In genomic region chr8:105613037-105613436, GRCm38 (mm10) we compare ENCODE assay signal across 8 mouse cellular contexts. TPM values are rescaled to one million over a fixed set of nuclear protein-coding genes. Genes with fewer than 3 reads are reported as not detected.
A peak's percentile ranks its signal among the peaks of the same experiment; 100 is the strongest.
DNase-seq lines count a peak whose midpoint lies in the region; ATAC-seq lines count a peak whose summit lies in the region.

No protein-coding gene starts in this region.

- peak overlapping the region; percentile 23; the same call in 1 of the 2 replicates for H3K9ac ChIP-seq in embryonic facial prominence, embryonic 11.5 days (replicated peaks; ENCODE audit: low read length)
- peak overlapping the region; percentile 0; the same call in 1 of the 2 replicates for H3K9ac ChIP-seq in heart, embryonic 11.5 days (ENCODE audit: low read depth, low read length)
- peak overlapping the region; percentile 17; the same call in 1 of the 2 replicates for H3K9ac ChIP-seq in kidney, embryonic 16.5 days (replicated peaks; ENCODE audit: low read length)

- DNase-seq in layer of hippocampus, adult 11-12 months (ENCODE audit: low spot score) = peak; percentile 30
- DNase-seq in layer of hippocampus, adult 9-10 months (ENCODE audit: low spot score) = no peak
- DNase-seq in embryonic facial prominence, embryonic 11.5 days (ENCODE audit: low spot score) = no peak
- DNase-seq in lung, postnatal 14 days = peak; percentile 71
- peak; percentile 32 to 50 for DNase-seq in thymus, postnatal 36 days
- DNase-seq in left cerebral cortex, postnatal 36 days (ENCODE audit: low spot score in 2 of 2) = no peak

- WGBS in embryonic facial prominence, embryonic 11.5 days = 3% methylated on average over 20 of the region's 20 CpGs
- WGBS in heart, embryonic 11.5 days (ENCODE audit: insufficient replicate concordance) = 2% methylated on average over 20 of the region's 20 CpGs
- WGBS in kidney, embryonic 16.5 days = 3% methylated on average over 20 of the region's 20 CpGs

- no peaks in the 10 kb centered on the region; the same call in none of the 2 replicates for H3K36me3 ChIP-seq in embryonic facial prominence, embryonic 11.5 days (replicated peaks; ENCODE audit: control insufficient read depth, insufficient read depth, low read depth, low read length)
- peaks cover 8% of the 10 kb centered on the region for H3K36me3 ChIP-seq in heart, embryonic 11.5 days (ENCODE audit: control insufficient read depth, insufficient read depth, low read length)
- peaks cover 30% of the 10 kb centered on the region for H3K36me3 ChIP-seq in kidney, embryonic 16.5 days (ENCODE audit: insufficient read depth, low read length)

- no peaks in the 10 kb centered on the region for H3K9me3 ChIP-seq in embryonic facial prominence, embryonic 11.5 days (replicated peaks; ENCODE audit: control insufficient read depth, low read length)
- H3K9me3 ChIP-seq in heart, embryonic 11.5 days (replicated peaks; ENCODE audit: control insufficient read depth, low read length) = no peaks in the 10 kb centered on the region
- no peaks in the 10 kb centered on the region for H3K9me3 ChIP-seq in kidney, embryonic 16.5 days (ENCODE audit: low read length)

- peaks cover 4% of the 10 kb centered on the region for H3K27me3 ChIP-seq in embryonic facial prominence, embryonic 11.5 days (ENCODE audit: control insufficient read depth, insufficient read depth, low read length)
- peaks cover 3% of the 10 kb centered on the region; the same call in 1 of the 2 replicates for H3K27me3 ChIP-seq in heart, embryonic 11.5 days (ENCODE audit: control insufficient read depth, insufficient read depth, low read length)
- H3K27me3 ChIP-seq in kidney, embryonic 16.5 days (ENCODE audit: insufficient read depth, low read length) = no peaks in the 10 kb centered on the region

- intact Hi-C loops in left cerebral cortex, postnatal 36 days (cut with DNase I) = no loop called here

- peaks cover 6% of the 10 kb centered on the region; the same call in 1 of the 2 replicates for H3K4me1 ChIP-seq in embryonic facial prominence, embryonic 11.5 days (ENCODE audit: control insufficient read depth, insufficient read depth, low read length)
- peaks cover 11% of the 10 kb centered on the region for H3K4me1 ChIP-seq in heart, embryonic 11.5 days (ENCODE audit: control insufficient read depth, insufficient read depth, low read length)
- peaks cover 24% of the 10 kb centered on the region for H3K4me1 ChIP-seq in kidney, embryonic 16.5 days (ENCODE audit: insufficient read depth, low read length)

- no peak for ATAC-seq in embryonic facial prominence, embryonic 11.5 days (replicated peaks; ENCODE audit: insufficient number of reproducible peaks, low FRiP score, low TSS enrichment, low read depth)
- ATAC-seq in heart, embryonic 11.5 days (replicated peaks; ENCODE audit: insufficient number of reproducible peaks, low FRiP score, low TSS enrichment) = 0 out of 2 replicates have a peak, but pooled peaks have one; percentile 5
- no peak for ATAC-seq in kidney, embryonic 16.5 days (ENCODE audit: low FRiP score, low TSS enrichment)

- no peak overlapping the region for H3K27ac ChIP-seq in embryonic facial prominence, embryonic 11.5 days (replicated peaks; ENCODE audit: low read depth, low read length)
- no peak overlapping the region for H3K27ac ChIP-seq in heart, embryonic 11.5 days (ENCODE audit: low read depth, low read length)
- H3K27ac ChIP-seq in kidney, embryonic 16.5 days (ENCODE audit: low read length) = no peak overlapping the region

- 0 out of 2 replicates have a peak overlapping the region, but pooled peaks have one; percentile 21 for H3K4me2 ChIP-seq in embryonic facial prominence, embryonic 11.5 days (ENCODE audit: low read depth, low read length)
- peak overlapping the region; percentile 92 for H3K4me2 ChIP-seq in heart, embryonic 11.5 days
- H3K4me2 ChIP-seq in kidney, embryonic 16.5 days (replicated peaks; ENCODE audit: low read depth, low read length) = peak overlapping the region; percentile 88

- H3K4me3 ChIP-seq in embryonic facial prominence, embryonic 11.5 days (ENCODE audit: low read depth, low read length) = no peak overlapping the region
- H3K4me3 ChIP-seq in heart, embryonic 11.5 days (ENCODE audit: low read depth, low read length) = peak overlapping the region; percentile 59
- H3K4me3 ChIP-seq in kidney, embryonic 16.5 days (ENCODE audit: low read length) = peak overlapping the region; percentile 57

RNA-seq across cellular contexts. Expression of gene Ripor1, which starts 8.0 kb away (rescaled TPM):
- 7.3 and 8.7 TPM in 2 replicates for polyA plus RNA-seq in embryonic facial prominence, embryonic 11.5 days (2014; fragmentation: Nextera tagmentation; extraction: Ambion mirVana)
- 23.6 and 27.9 TPM in 2 replicates for polyA plus RNA-seq in heart, embryonic 11.5 days (2014; fragmentation: Nextera tagmentation; extraction: Ambion mirVana)
- polyA plus RNA-seq in kidney, embryonic 16.5 days (2015; fragmentation: Nextera tagmentation; extraction: Ambion mirVana) = 44.5 and 46.3 TPM in 2 replicates
- total RNA-seq in left cerebral cortex, postnatal 36 days (2021) = 10 to 100 TPM; 70.3 to 89.3 TPM

RNA-seq across cellular contexts. Expression of gene Ctcf, which starts 23.3 kb away (rescaled TPM):
- 116 and 118 TPM in 2 replicates for polyA plus RNA-seq in embryonic facial prominence, embryonic 11.5 days (2014; fragmentation: Nextera tagmentation; extraction: Ambion mirVana)
- polyA plus RNA-seq in heart, embryonic 11.5 days (2014; fragmentation: Nextera tagmentation; extraction: Ambion mirVana) = 53.9 and 66.3 TPM in 2 replicates
- 117 and 134 TPM in 2 replicates for polyA plus RNA-seq in kidney, embryonic 16.5 days (2015; fragmentation: Nextera tagmentation; extraction: Ambion mirVana)
- 10 to 100 TPM; 61.2 to 77.2 TPM for total RNA-seq in left cerebral cortex, postnatal 36 days (2021)

RNA-seq across cellular contexts. Expression of gene Agrp, which starts 24.2 kb away (rescaled TPM):
- 1.0 and 1.7 TPM in 2 replicates for polyA plus RNA-seq in embryonic facial prominence, embryonic 11.5 days (2014; fragmentation: Nextera tagmentation; extraction: Ambion mirVana)
- 0.50 and 0.84 TPM in 2 replicates for polyA plus RNA-seq in heart, embryonic 11.5 days (2014; fragmentation: Nextera tagmentation; extraction: Ambion mirVana)
- 0.84 and 1.2 TPM in 2 replicates for polyA plus RNA-seq in kidney, embryonic 16.5 days (2015; fragmentation: Nextera tagmentation; extraction: Ambion mirVana)
- not detected for total RNA-seq in left cerebral cortex, postnatal 36 days (2021)

RNA-seq across cellular contexts. Expression of gene Atp6v0d1, which starts 47.2 kb away (rescaled TPM):
- polyA plus RNA-seq in embryonic facial prominence, embryonic 11.5 days (2014; fragmentation: Nextera tagmentation; extraction: Ambion mirVana) = 89.8 and 95.5 TPM in 2 replicates
- 80.7 and 86.3 TPM in 2 replicates for polyA plus RNA-seq in heart, embryonic 11.5 days (2014; fragmentation: Nextera tagmentation; extraction: Ambion mirVana)
- 106 and 111 TPM in 2 replicates for polyA plus RNA-seq in kidney, embryonic 16.5 days (2015; fragmentation: Nextera tagmentation; extraction: Ambion mirVana)
- total RNA-seq in left cerebral cortex, postnatal 36 days (2021) = 100 to 1,000 TPM; 305 to 349 TPM

Comparison
In these comparisons a context has a peak if more than half of its experiments do, and no peak if none do; other contexts are left out.
1. DNase-seq: peak in layer of hippocampus, adult 11-12 months (single experiment), lung, postnatal 14 days (single experiment) and thymus, postnatal 36 days (2 of 2); none in layer of hippocampus, adult 9-10 months (single experiment), embryonic facial prominence, embryonic 11.5 days (single experiment) and left cerebral cortex, postnatal 36 days (0 of 2).
2. H3K4me2 ChIP-seq: peak in every context shown above with its lines; median percentile 92 in heart, embryonic 11.5 days; 88 in kidney, embryonic 16.5 days; 21 in embryonic facial prominence, embryonic 11.5 days.
3. Peak in every context shown above with its lines, with median percentiles within 50 percentile points of each other: H3K9ac ChIP-seq.